Mouse (Mus musculus): Measurements from ENCODE around the gene Serpinb1b.

GRCm38 (mm10) chr13:33089566-33089965 is 11.2 kb downstream of the Serpinb1b start:
- no peak for TF ChIP-seq CTCF (IDR thresholded peaks at IDR 0.05; ENCODE audit: low read depth, low read length)
- no peak for TF ChIP-seq GATA1 (IDR thresholded peaks at IDR 0.05; ENCODE audit: borderline replicate concordance, low read length)
